Mouse (Mus musculus) small intestine, adult 2 months (tissue): ENCODE results near the gene Glt1d1.

Experiments used
- CTCF ChIP-seq: fragments of 200-500 bp; IDR thresholded peaks from 2 replicates; pipeline ENCODE4 v1.5.1; 2012; ENCODE audit warnings: low read depth, mild to moderate bottlenecking, control low read depth, inconsistent platforms, low read length, moderate library complexity, mixed read lengths; ENCODE audit not compliant: insufficient replicate concordance, insufficient read length; ENCODE audit errors: extremely low read depth
- POLR2A ChIP-seq: fragments of 200-500 bp; IDR thresholded peaks from 2 replicates; pipeline ENCODE4 v1.6.1; 2012; ENCODE audit warnings: low read depth, mild to moderate bottlenecking, control low read depth, inconsistent platforms, low read length, moderate library complexity

- TF ChIP-seq CTCF (no peak), POLR2A (no peak)
Measured at GRCm38 (mm10) chr5:127609191-127609714, 22.8 kb upstream of the Glt1d1 start.
